Comparison of ENCODE assay signal across 8 mouse cellular contexts in genomic region chr16:26106041-26106617, GRCm38 (mm10). TPM values are rescaled to one million over a fixed set of nuclear protein-coding genes. Genes with fewer than 3 reads are reported as not detected.
DNase-seq lines count a peak whose midpoint lies in the region; ATAC-seq lines count a peak whose summit lies in the region.

No protein-coding gene starts in this region.

- intact Hi-C loops in left cerebral cortex, postnatal 4 days (cut with DNase I): no loop called here

- 9% methylated on average over 5 of the region's 5 CpGs for WGBS in embryonic facial prominence, embryonic 10.5 days

- H3K4me1 ChIP-seq in embryonic facial prominence, embryonic 10.5 days: peaks cover 27% of the 10 kb centered on the region

- H3K27ac ChIP-seq in embryonic facial prominence, embryonic 10.5 days (replicated peaks): peak overlapping the region; percentile 90

- H3K36me3 ChIP-seq in embryonic facial prominence, embryonic 10.5 days (replicated peaks): no peaks in the 10 kb centered on the region

- peak; percentile 63 for DNase-seq in embryo, embryonic 10 days (ENCODE audit: low spot score)
- DNase-seq in embryo, embryonic 9.5 days (ENCODE audit: extremely low spot score): no peak
- no peak for DNase-seq in embryonic facial prominence, embryonic 10.5 days (ENCODE audit: low spot score)
- DNase-seq in liver: peak; percentile 11
- peak; percentile 4 for DNase-seq in retina, postnatal 7 days (ENCODE audit: low read depth, low spot score)
- DNase-seq in left cerebral cortex, postnatal 4 days: no peak
- no peak for DNase-seq in frontal cortex, postnatal 10 days (ENCODE audit: low spot score in 2 of 2)

- H3K4me3 ChIP-seq in embryonic facial prominence, embryonic 10.5 days: peak overlapping the region; percentile 75

- peak; percentile 23 to 65; a peak in 3 of 4 replicates for ATAC-seq in hematopoietic stem cell, adult 5-6 weeks (replicated peaks in 1 of 2; ENCODE audit: insufficient read depth in 1 of 2, low FRiP score in 2 of 2, low TSS enrichment in 1 of 2, low read depth in 1 of 2, poor library complexity in 2 of 2, severe bottlenecking in 2 of 2)

- H3K27me3 ChIP-seq in embryonic facial prominence, embryonic 10.5 days (replicated peaks; ENCODE audit: low read depth, poor library complexity, severe bottlenecking): peaks cover 32% of the 10 kb centered on the region

- no peaks in the 10 kb centered on the region for H3K9me3 ChIP-seq in embryonic facial prominence, embryonic 10.5 days

RNA-seq across cellular contexts. Expression of gene P3h2, which starts 0.5 kb away (rescaled TPM):
- polyA plus RNA-seq in embryonic facial prominence, embryonic 10.5 days (2016; fragmentation: Nextera tagmentation; extraction: Ambion mirVana): 3.4 and 3.7 TPM in 2 replicates
- total RNA-seq in hematopoietic stem cell, adult 5-6 weeks (2017): 0.60 and 0.63 TPM in 2 replicates
- total RNA-seq in left cerebral cortex, postnatal 4 days (2021): 1 to 10 TPM; 1.8 to 2.5 TPM

Comparison
In these comparisons a context has a peak if more than half of its experiments do, and no peak if none do; other contexts are left out.
1. DNase-seq: peak in embryo, embryonic 10 days (single experiment), liver (single experiment) and retina, postnatal 7 days (single experiment); none in embryo, embryonic 9.5 days (single experiment), embryonic facial prominence, embryonic 10.5 days (single experiment), left cerebral cortex, postnatal 4 days (single experiment) and frontal cortex, postnatal 10 days (0 of 2).